Mouse (Mus musculus): Measurements from ENCODE around the gene Sec31a. TPM values are rescaled to one million over a fixed set of nuclear protein-coding genes. Genes with fewer than 3 reads are reported as not detected.
A peak's percentile ranks its signal among the peaks of the same experiment; 100 is the strongest.

Sec31a gene
- polyA plus RNA-seq, 1 experiment: 244 TPM

- peaks cover 6% of the 10 kb centered on the region; the same call in 1 of the 2 replicates for H3K4me1 ChIP-seq (ENCODE audit: control insufficient read depth, insufficient read depth, low read length)
- no peaks in the 10 kb centered on the region for H3K27me3 ChIP-seq (replicated peaks; ENCODE audit: control insufficient read depth, insufficient read depth, low read length)
- DNase-seq: no peak
- 29% methylated on average over 1 of the region's 1 CpGs for WGBS
- H3K27ac ChIP-seq (ENCODE audit: insufficient read depth, low read depth, low read length): no peak overlapping the region
- TF ChIP-seq CTCF (conservative IDR thresholded peaks at IDR 0.05; ENCODE audit: insufficient read depth, insufficient read length, low read depth, low read length): peak; percentile 41
- no peak for TF ChIP-seq POLR2A (IDR thresholded peaks at IDR 0.05; ENCODE audit: low read depth, low read length)
- H3K4me3 ChIP-seq (ENCODE audit: insufficient read depth, low read depth, low read length): no peak overlapping the region
- H3K36me3 ChIP-seq (ENCODE audit: control insufficient read depth, insufficient read depth, low read length): peaks cover 8% of the 10 kb centered on the region; the same call in 1 of the 2 replicates
Observed at GRCm38 (mm10) chr5:100370919-100371318, 45.1 kb downstream of the Sec31a start.

GRCm38 (mm10) chr5:100369825-100370459 lies 46.1 kb downstream of the Sec31a start:
- Histone ChIP-seq H3K4me3 (ENCODE audit: insufficient read depth, low read depth, low read length) (no peak overlapping the region), H3K36me3 (ENCODE audit: control insufficient read depth, insufficient read depth, low read length) (peaks cover 7% of the 10 kb centered on the region; the same call in 1 of the 2 replicates), H3K27ac (ENCODE audit: insufficient read depth, low read depth, low read length) (0 out of 2 replicates have a peak overlapping the region, but pooled peaks have one; percentile 5), H3K4me1 (ENCODE audit: control insufficient read depth, insufficient read depth, low read length) (peaks cover 6% of the 10 kb centered on the region; the same call in 1 of the 2 replicates), H3K27me3 (replicated peaks; ENCODE audit: control insufficient read depth, insufficient read depth, low read length) (no peaks in the 10 kb centered on the region)
- peak; percentile 82 for DNase-seq
- 38% methylated on average over 11 of the region's 11 CpGs for WGBS
- no peak for TF ChIP-seq CTCF (conservative IDR thresholded peaks at IDR 0.05; ENCODE audit: insufficient read depth, insufficient read length, low read depth, low read length)

GRCm38 (mm10) chr5:100369093-100369492 lies 46.9 kb downstream of the Sec31a start:
- peaks cover 5% of the 10 kb centered on the region; the same call in 1 of the 2 replicates for H3K36me3 ChIP-seq (ENCODE audit: control insufficient read depth, insufficient read depth, low read length)
- peaks cover 6% of the 10 kb centered on the region; the same call in 1 of the 2 replicates for H3K4me1 ChIP-seq (ENCODE audit: control insufficient read depth, insufficient read depth, low read length)
- DNase-seq: no peak
- no peak overlapping the region for H3K27ac ChIP-seq (ENCODE audit: insufficient read depth, low read depth, low read length)
- no peak overlapping the region for H3K4me3 ChIP-seq (ENCODE audit: insufficient read depth, low read depth, low read length)
- WGBS: 83% methylated on average over 6 of the region's 6 CpGs
- no peaks in the 10 kb centered on the region for H3K27me3 ChIP-seq (replicated peaks; ENCODE audit: control insufficient read depth, insufficient read depth, low read length)
- no peak for TF ChIP-seq POLR2A (IDR thresholded peaks at IDR 0.05; ENCODE audit: low read depth, low read length)
- TF ChIP-seq CTCF (conservative IDR thresholded peaks at IDR 0.05; ENCODE audit: insufficient read depth, insufficient read length, low read depth, low read length): no peak

- no peak for TF ChIP-seq CTCF (conservative IDR thresholded peaks at IDR 0.05; ENCODE audit: insufficient read depth, insufficient read length, low read depth, low read length)
- TF ChIP-seq POLR2A (IDR thresholded peaks at IDR 0.05; ENCODE audit: low read depth, low read length): no peak
- H3K27ac ChIP-seq (ENCODE audit: insufficient read depth, low read depth, low read length): no peak overlapping the region
- H3K4me3 ChIP-seq (ENCODE audit: insufficient read depth, low read depth, low read length): no peak overlapping the region
- 80% methylated on average over 5 of the region's 5 CpGs for WGBS
- H3K36me3 ChIP-seq (ENCODE audit: control insufficient read depth, insufficient read depth, low read length): peaks cover 6% of the 10 kb centered on the region; the same call in 1 of the 2 replicates
- H3K4me1 ChIP-seq (ENCODE audit: control insufficient read depth, insufficient read depth, low read length): peaks cover 6% of the 10 kb centered on the region; the same call in 1 of the 2 replicates
- H3K27me3 ChIP-seq (replicated peaks; ENCODE audit: control insufficient read depth, insufficient read depth, low read length): no peaks in the 10 kb centered on the region
- no peak for DNase-seq
Observed at GRCm38 (mm10) chr5:100368527-100368926, 47.5 kb downstream of the Sec31a start.

- Histone ChIP-seq H3K27ac (ENCODE audit: insufficient read depth, low read depth, low read length) (no peak overlapping the region), H3K4me1 (ENCODE audit: control insufficient read depth, insufficient read depth, low read length) (peaks cover 6% of the 10 kb centered on the region; the same call in 1 of the 2 replicates), H3K27me3 (replicated peaks; ENCODE audit: control insufficient read depth, insufficient read depth, low read length) (no peaks in the 10 kb centered on the region), H3K4me3 (ENCODE audit: insufficient read depth, low read depth, low read length) (no peak overlapping the region), H3K36me3 (ENCODE audit: control insufficient read depth, insufficient read depth, low read length) (peaks cover 3% of the 10 kb centered on the region)
- TF ChIP-seq CTCF (conservative IDR thresholded peaks at IDR 0.05; ENCODE audit: insufficient read depth, insufficient read length, low read depth, low read length): no peak
- no peak for TF ChIP-seq POLR2A (IDR thresholded peaks at IDR 0.05; ENCODE audit: low read depth, low read length)
- peak; percentile 56 for DNase-seq
- WGBS: 56% methylated on average over 2 of the region's 2 CpGs
Observed at GRCm38 (mm10) chr5:100367051-100367450, 49.0 kb downstream of the Sec31a start.

GRCm38 (mm10) chr5:100360296-100360695 lies 55.7 kb downstream of the Sec31a start:
- WGBS: 81% methylated on average over 6 of the region's 6 CpGs

GRCm38 (mm10) chr5:100358334-100358733 lies 57.7 kb downstream of the Sec31a start:
- Histone ChIP-seq H3K27me3 (replicated peaks; ENCODE audit: control insufficient read depth, insufficient read depth, low read length) (no peaks in the 10 kb centered on the region), H3K4me1 (ENCODE audit: control insufficient read depth, insufficient read depth, low read length) (no peaks in the 10 kb centered on the region), H3K27ac (ENCODE audit: insufficient read depth, low read depth, low read length) (no peak overlapping the region), H3K4me3 (ENCODE audit: insufficient read depth, low read depth, low read length) (no peak overlapping the region), H3K36me3 (ENCODE audit: control insufficient read depth, insufficient read depth, low read length) (peaks cover 2% of the 10 kb centered on the region)
- WGBS: 26% methylated on average over 8 of the region's 8 CpGs
- TF ChIP-seq CTCF (conservative IDR thresholded peaks at IDR 0.05; ENCODE audit: insufficient read depth, insufficient read length, low read depth, low read length) (no peak), POLR2A (IDR thresholded peaks at IDR 0.05; ENCODE audit: low read depth, low read length) (no peak)
- no peak for DNase-seq

More at GRCm38 (mm10) chr5:100360296-100360695, 55.7 kb downstream of the Sec31a start:
- no peak for DNase-seq
- TF ChIP-seq POLR2A (IDR thresholded peaks at IDR 0.05; ENCODE audit: low read depth, low read length) (no peak), CTCF (conservative IDR thresholded peaks at IDR 0.05; ENCODE audit: insufficient read depth, insufficient read length, low read depth, low read length) (no peak)
- Histone ChIP-seq H3K4me1 (ENCODE audit: control insufficient read depth, insufficient read depth, low read length) (no peaks in the 10 kb centered on the region), H3K4me3 (ENCODE audit: insufficient read depth, low read depth, low read length) (no peak overlapping the region), H3K36me3 (ENCODE audit: control insufficient read depth, insufficient read depth, low read length) (peaks cover 3% of the 10 kb centered on the region), H3K27me3 (replicated peaks; ENCODE audit: control insufficient read depth, insufficient read depth, low read length) (no peaks in the 10 kb centered on the region), H3K27ac (ENCODE audit: insufficient read depth, low read depth, low read length) (no peak overlapping the region)

Measured in kidney, adult 2 months (tissue).